Mouse (Mus musculus) midbrain, embryonic 11.5 days (tissue): ENCODE data around the gene Peg12. TPM values are rescaled to one million over a fixed set of nuclear protein-coding genes. Genes with fewer than 3 reads are reported as not detected.

ENCODE experiments used
- polyA plus RNA-seq: library from polyadenylated mRNA; unstranded; fragments of >200 nt; fragmentation: Nextera tagmentation; extraction: Ambion mirVana; gene quantifications from 2 replicates; pipeline ENCODE4 v1.2.1, GENCODE M21; 2014

The Peg12 gene
- polyA plus RNA-seq, 1 experiment from 2014 or later = 77.8 TPM

Other genes starting within 250 kb of the Peg12 start
- gene Ndn, start 117.9 kb downstream of the Peg12 start, polyA plus RNA-seq = 181 and 185 TPM in 2 replicates
- gene Magel2, start 87.5 kb downstream of the Peg12 start, polyA plus RNA-seq = 8.6 and 9.6 TPM in 2 replicates
- 21.9 and 22.4 TPM in 2 replicates for gene Mkrn3, start 44.4 kb downstream of the Peg12 start, polyA plus RNA-seq